Mouse (Mus musculus) CH12.LX (cell line): ENCODE measurements around the gene Cstb.

Source experiments
- CHD1 ChIP-seq: IDR thresholded peaks from 2 replicates; pipeline ENCODE4 v1.6.1; 2012; ENCODE audit warnings: low read depth, low read length, improper control_type of control experiment, inconsistent platforms
- CTCF ChIP-seq, 2 experiments: IDR thresholded peaks in 1 of 2; conservative IDR thresholded peaks in 1 of 2; 2 replicates each; pipeline ENCODE4 v1.5.1; 2011 to 2012; ENCODE audit warnings: low read depth in 2 of 2, low read length in 2 of 2, improper control_type of control experiment in 1 of 2, inconsistent platforms in 1 of 2, mild to moderate bottlenecking in 1 of 2, moderate library complexity in 1 of 2
- MAFK ChIP-seq: IDR thresholded peaks from 2 replicates; pipeline ENCODE4 v1.6.1; 2011; ENCODE audit warnings: low read length, improper control_type of control experiment; ENCODE audit not compliant: insufficient replicate concordance
- MYC ChIP-seq: IDR thresholded peaks from 2 replicates; pipeline ENCODE4 v1.6.1; 2011; ENCODE audit warnings: low read depth, mild to moderate bottlenecking, improper control_type of control experiment, low read length
- PAX5 ChIP-seq: IDR thresholded peaks from 2 replicates; pipeline ENCODE4 v1.6.1; 2012; ENCODE audit warnings: low read length, inconsistent platforms, mixed read lengths
- POLR2A ChIP-seq: IDR thresholded peaks from 2 replicates; pipeline ENCODE4 v1.6.1; 2011; ENCODE audit warnings: low read depth, mild to moderate bottlenecking, improper control_type of control experiment, low read length
- POLR2AphosphoS2 ChIP-seq: IDR thresholded peaks from 2 replicates; pipeline ENCODE4 v1.6.1; 2011; ENCODE audit warnings: low read depth, low read length, improper control_type of control experiment
- TCF12 ChIP-seq: IDR thresholded peaks from 2 replicates; pipeline ENCODE4 v1.6.1; 2014; ENCODE audit warnings: low read depth, mild to moderate bottlenecking, inconsistent platforms, low read length, improper control_type of control experiment
- USF1 ChIP-seq: IDR thresholded peaks from 2 replicates; pipeline ENCODE4 v1.6.1; 2014; ENCODE audit warnings: low read depth, mild to moderate bottlenecking, inconsistent platforms, low read length, improper control_type of control experiment
- USF2 ChIP-seq: conservative IDR thresholded peaks from 2 replicates; pipeline ENCODE4 v1.6.1; 2011; ENCODE audit warnings: low read depth, low read length, improper control_type of control experiment
- ZC3H11A ChIP-seq: IDR thresholded peaks from 2 replicates; pipeline ENCODE4 v1.6.1; 2012; ENCODE audit warnings: low read depth, mild to moderate bottlenecking, inconsistent platforms, low read length, improper control_type of control experiment
- ZMIZ1 ChIP-seq: IDR thresholded peaks from 2 replicates; pipeline ENCODE4 v1.6.1; 2012; ENCODE audit warnings: low read depth, mild to moderate bottlenecking, inconsistent platforms, low read length, improper control_type of control experiment

- TF ChIP-seq CTCF (conservative IDR thresholded peaks at IDR 0.05 in 1 of 2, IDR thresholded peaks at IDR 0.05 in 1 of 2; ENCODE audit: low read depth in 2 of 2, low read length in 2 of 2) (no peak), PAX5 (no peak), USF2 (peak; percentile 68), POLR2A (peak; percentile 83), USF1 (peak; percentile 85), ZC3H11A (no peak), CHD1 (no peak), MYC (peak; percentile 88), TCF12 (peak; percentile 71), POLR2AphosphoS2 (no peak), ZMIZ1 (peak; percentile 72), MAFK (no peak)
Measured at GRCm38 (mm10) chr10:78464792-78465207, 39.3 kb downstream of the Cstb start, which contains the start of gene Pdxk.
